Mouse (Mus musculus): ENCODE data around the gene Gm17482.
A peak's percentile ranks its signal among the peaks of the same experiment; 100 is the strongest.
"Not testable (repeated sequence)": the region's sequence is repeated elsewhere in the genome, so short reads cannot be mapped to it uniquely, and the experiment has no call there.

Gene Gm17482

DNA sequence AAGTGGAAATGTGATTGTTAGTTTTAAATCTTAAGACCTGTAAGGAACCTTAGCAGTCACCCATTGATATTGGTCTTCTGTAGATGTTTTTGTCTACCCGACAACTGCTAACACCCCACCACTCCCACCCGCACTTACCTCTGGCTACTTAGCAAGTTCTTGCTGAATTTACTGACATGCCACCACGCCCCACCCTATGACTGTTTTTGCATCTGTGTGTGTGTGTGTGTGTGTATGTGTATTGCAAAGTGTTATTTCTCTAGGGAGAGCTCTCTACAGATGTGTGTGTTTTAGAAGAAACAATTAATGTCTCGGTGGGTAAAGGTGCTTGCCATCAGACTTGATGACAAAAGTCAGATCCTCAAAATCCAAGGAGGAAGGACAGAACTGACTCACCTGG lies at the start of gene Gm17482:
Gm17482 (plus strand) TSS at position 301 of the 400 bp plus-strand sequence.
- ATAC-seq (ENCODE audit: insufficient number of reproducible peaks, low FRiP score, low TSS enrichment), result no peak

- no peak for ATAC-seq (ENCODE audit: insufficient number of reproducible peaks, low FRiP score, low TSS enrichment)
These were observed 48.3 kb upstream of the Gm17482 start for GRCm38 (mm10) chr6:115178826-115179225.

GRCm38 (mm10) chr6:115181094-115181493 lies 46.0 kb upstream of the Gm17482 start:
- no peak for ATAC-seq (ENCODE audit: insufficient number of reproducible peaks, low FRiP score, low TSS enrichment)

DNA sequence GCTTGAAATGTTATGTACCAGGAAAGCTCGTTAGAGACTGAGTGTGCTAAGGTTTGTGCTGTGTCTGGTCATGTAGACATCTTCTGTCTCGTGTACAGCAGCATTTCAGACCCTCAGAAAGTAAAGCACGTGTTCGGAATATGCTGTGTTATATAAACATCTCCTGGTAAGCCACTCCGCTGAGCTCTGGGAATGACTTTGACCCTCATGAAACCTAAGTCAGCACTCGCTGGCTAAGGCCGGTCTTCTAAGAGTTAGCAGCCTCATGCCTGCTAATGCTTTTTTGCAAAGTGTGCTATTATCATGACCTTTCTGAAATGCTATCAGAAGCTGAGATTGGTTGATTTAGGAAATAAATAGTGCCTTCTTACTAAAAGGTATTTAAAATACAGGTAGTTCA lies 36.0 kb upstream of the Gm17482 start:
- ATAC-seq (ENCODE audit: insufficient number of reproducible peaks, low FRiP score, low TSS enrichment), result no peak

DNA sequence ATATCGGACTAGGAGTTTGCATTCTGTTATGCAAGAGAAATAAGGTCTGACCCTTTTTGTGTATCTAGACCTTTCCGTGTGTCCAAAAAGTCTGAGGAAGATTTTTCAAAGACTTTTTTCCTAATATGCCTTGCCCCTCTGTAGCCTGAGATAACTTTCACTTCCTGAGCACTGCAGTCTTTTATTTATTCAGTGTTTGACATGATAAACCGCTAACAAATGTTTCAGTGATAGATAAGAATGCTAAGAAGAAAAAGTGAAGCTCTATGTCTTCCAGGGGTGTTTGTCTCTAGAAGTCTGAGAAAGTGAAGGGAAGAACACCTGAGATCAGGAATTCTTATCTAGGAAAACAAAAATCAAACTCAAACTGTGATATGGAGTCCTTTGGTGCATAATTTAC lies 26.4 kb upstream of the Gm17482 start:
- ATAC-seq (ENCODE audit: insufficient number of reproducible peaks, low FRiP score, low TSS enrichment), result no peak

GRCm38 (mm10) chr6:115203029-115203428 lies 24.1 kb upstream of the Gm17482 start:
- no peak for ATAC-seq (ENCODE audit: insufficient number of reproducible peaks, low FRiP score, low TSS enrichment)

DNA sequence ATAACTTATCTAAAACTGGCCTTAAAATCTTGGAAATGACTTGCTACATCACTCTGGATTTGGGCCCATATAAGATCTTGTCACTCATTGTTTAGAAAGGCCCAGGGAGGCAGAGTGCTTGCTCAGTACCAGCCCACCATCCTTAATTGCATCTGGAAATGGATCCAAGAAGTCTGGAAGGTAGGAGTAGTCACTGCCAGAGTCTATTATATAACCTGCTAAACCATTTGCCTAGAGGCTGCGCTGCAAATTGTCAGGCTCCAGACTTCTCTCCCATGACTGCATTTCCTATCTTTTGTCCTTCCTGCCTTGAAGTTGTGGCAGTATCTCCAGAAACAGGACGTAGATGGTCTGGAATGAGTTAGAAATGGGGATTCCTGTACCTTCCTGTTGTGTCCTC lies 17.0 kb upstream of the Gm17482 start:
- ATAC-seq (ENCODE audit: insufficient number of reproducible peaks, low FRiP score, low TSS enrichment), result peak; percentile 45; the same call in 1 of the 2 replicates

DNA sequence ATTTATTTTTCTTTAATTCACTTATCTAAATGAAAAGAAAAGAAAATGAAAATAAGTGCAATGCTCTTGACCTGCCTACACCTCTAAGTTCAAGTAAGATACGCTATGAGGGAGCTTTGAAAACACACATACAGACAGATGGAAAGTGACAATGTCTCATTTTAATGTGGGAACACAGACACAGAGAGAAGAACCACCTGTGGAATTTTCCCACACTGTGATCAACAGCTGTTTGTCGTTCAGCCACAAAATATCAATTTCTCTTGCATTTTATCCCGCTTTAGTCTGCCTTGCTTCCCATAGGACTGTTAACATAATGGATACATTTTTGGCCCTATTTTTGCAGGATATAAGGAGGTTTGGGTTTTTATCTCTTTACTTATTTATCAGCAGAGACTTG lies 16.3 kb upstream of the Gm17482 start:
- no peak for ATAC-seq (ENCODE audit: insufficient number of reproducible peaks, low FRiP score, low TSS enrichment)

DNA sequence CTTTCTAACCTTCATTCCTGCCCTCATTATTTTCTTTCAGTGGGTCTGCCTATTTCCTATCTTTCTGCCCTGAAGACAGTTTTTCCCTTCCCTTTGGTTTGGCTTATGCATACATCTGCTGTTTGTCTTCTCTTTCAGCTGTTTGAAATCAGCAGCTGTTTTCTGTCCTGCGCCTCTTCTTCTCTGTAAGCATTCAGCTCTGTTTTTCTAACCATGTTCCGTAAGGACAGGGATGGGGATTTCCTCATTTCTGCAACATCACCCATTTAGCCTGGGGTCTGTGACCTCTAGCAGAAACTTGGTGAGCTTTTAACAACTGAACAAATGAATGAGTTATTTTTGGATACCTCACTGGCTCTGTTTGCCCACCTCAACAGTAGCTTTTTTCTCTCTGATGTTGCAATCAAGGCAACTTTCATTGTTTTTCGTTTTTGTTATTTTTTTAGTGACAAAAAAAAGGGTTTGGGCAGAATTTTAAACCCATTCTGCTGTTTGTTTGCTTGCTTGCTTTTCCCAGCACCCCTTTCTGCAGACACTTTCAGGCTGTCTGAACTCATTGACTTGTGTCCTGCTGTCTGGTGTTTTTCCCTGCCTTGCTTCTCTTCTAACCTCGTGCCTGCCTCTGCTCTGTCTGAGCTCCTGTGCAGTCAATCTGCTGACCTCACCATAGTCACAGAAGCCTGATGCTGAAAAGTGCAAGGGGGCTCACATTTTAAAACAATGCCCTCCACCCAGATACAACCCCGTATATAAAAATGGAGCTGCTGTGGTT lies 14.8 kb upstream of the Gm17482 start:
- ATAC-seq (ENCODE audit: insufficient number of reproducible peaks, low FRiP score, low TSS enrichment), result no peak

- ATAC-seq (ENCODE audit: insufficient number of reproducible peaks, low FRiP score, low TSS enrichment), result no peak
These were observed 14.0 kb upstream of the Gm17482 start for GRCm38 (mm10) chr6:115213129-115213528.

GRCm38 (mm10) chr6:115221215-115221641 lies 5.9 kb upstream of the Gm17482 start:
- peak; percentile 83 for ATAC-seq (ENCODE audit: insufficient number of reproducible peaks, low FRiP score, low TSS enrichment)

- peak; percentile 62; the same call in 1 of the 2 replicates for ATAC-seq (ENCODE audit: insufficient number of reproducible peaks, low FRiP score, low TSS enrichment)
These were observed 1.6 kb upstream of the Gm17482 start for GRCm38 (mm10) chr6:115225519-115225918.

DNA sequence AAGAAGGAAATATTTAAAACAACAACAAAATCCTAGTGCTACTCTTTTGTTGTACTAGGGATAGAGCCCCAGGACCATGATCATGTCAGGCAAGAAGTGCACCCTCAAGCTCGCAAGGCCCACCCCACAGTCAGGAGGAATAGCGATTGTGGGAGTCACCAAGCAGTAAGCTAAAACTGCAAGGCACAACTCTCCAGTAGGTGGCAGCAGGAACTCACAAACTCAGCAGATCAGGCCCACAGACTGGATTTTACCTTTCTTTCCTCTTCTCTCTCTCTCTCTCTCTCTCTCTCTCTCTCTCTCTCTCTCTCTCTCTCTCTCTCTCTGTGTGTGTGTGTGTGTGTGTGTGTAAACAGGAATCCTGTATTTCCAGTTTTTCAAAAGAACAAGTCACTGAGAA lies 386 bp downstream of the Gm17482 start:
- ATAC-seq (ENCODE audit: insufficient number of reproducible peaks, low FRiP score, low TSS enrichment), result peak; percentile 47; the same call in 1 of the 2 replicates

GRCm38 (mm10) chr6:115230557-115230956 lies 3.4 kb downstream of the Gm17482 start:
- ATAC-seq (ENCODE audit: insufficient number of reproducible peaks, low FRiP score, low TSS enrichment), result no peak

DNA sequence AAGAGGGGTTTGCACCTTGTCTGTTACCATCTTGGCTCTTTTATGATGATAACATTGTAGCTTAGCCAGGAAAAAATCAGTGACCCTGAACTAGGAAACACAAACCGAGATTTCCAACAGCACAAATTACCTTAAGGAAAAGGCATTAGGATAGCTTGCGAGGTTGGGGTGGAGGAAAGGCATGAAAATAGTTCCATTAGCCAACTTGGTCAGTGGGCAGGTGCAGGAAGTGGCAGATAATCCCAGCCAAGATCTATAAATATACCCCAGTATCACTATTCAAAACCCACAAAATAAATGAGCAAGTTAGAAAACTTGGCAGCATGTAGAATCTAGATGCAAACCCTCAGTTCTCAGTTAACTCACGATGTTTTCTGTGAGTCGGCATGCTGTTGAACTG lies 4.7 kb downstream of the Gm17482 start:
- no peak for ATAC-seq (ENCODE audit: insufficient number of reproducible peaks, low FRiP score, low TSS enrichment)

- ATAC-seq (ENCODE audit: insufficient number of reproducible peaks, low FRiP score, low TSS enrichment), result no peak
These were observed 5.4 kb downstream of the Gm17482 start for GRCm38 (mm10) chr6:115232562-115232961.

DNA sequence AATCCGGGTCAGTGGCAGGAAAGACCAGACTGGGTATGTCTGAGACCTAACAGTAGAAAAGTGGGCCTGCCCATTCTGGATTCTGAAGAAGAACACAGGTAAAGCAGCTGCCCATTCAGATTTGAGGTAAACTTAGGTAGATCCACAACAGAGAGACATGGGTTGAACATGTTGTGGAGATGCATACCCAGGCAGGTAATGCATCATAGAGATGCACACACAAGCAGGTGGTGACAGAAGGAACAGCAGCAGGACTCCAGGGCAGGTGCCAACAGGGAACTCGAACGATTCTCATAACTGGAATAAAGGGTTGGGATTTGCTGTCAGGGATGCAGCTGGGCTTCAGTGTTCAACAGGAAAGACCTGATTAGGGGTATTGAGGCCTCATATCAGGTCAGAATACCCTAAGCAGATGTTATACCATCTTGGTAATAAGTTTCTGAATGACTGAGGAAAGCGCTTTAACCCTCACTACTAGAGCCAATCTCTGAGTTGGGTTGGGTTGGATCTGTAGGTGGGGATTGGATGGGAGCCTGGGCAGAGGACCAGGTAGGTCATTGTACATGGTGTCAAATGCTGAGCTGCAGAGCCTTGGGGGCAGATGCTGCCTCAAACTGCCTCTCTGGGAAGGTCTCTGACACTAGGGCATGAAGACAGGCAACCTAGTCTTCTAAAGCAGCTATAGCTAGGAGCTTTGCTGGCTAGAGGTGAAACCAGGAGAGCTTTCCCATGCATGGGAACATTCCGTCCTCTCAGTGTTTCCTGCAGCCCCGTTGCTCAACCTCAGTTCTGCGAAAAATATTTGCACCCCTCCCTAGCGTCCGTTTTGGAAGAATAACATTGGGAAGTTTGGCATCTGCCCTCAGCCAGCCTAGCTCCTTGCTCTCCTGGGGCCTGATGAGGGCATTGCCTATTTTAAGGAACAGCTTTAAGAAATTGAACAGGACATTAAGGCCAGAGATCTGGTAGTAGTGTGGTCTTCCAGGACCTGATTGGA lies 11.2 kb downstream of the Gm17482 start:
- peak; percentile 85 for ATAC-seq (ENCODE audit: insufficient number of reproducible peaks, low FRiP score, low TSS enrichment)

DNA sequence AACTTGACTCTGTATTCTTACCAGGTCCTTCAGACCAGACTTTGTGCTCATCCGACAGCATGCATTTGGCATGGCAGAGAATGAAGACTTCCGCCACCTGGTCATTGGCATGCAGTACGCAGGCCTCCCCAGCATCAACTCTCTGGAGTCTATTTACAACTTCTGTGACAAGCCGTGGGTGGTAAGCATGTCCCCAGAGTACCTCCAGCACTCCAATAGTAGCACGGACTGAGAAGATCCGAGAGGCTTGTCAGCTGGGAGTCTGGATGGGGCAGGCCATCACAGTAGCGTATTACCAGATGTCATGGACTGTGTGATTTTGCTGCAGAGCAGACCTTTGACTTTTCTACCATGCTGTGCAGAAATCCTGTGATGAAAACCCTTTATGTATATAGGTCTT lies 12.2 kb downstream of the Gm17482 start:
- ATAC-seq (ENCODE audit: insufficient number of reproducible peaks, low FRiP score, low TSS enrichment), result no peak

DNA sequence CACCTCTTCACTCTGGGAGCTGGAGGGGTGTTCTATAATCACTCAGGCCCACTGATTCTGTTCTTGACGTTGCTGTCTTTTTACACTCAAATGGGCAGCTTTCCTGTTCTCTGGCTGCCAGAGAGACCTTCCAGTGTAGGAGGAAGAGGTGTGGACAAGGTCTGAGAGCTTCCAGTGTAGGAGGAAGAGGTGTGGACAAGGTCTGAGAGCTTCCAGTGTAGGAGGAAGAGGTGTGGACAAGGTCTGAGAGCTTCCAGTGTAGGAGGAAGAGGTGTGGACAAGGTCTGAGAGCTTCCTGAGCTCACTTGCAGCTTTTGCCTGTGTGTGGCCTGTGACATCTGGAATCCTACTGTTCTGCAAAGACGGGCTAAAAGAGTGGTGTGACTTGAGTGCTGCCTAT lies 13.3 kb downstream of the Gm17482 start:
- not testable (repeated sequence) for ATAC-seq (ENCODE audit: insufficient number of reproducible peaks, low FRiP score, low TSS enrichment)

GRCm38 (mm10) chr6:115241131-115241699 lies 14.1 kb downstream of the Gm17482 start:
- ATAC-seq (ENCODE audit: insufficient number of reproducible peaks, low FRiP score, low TSS enrichment), result no peak

DNA sequence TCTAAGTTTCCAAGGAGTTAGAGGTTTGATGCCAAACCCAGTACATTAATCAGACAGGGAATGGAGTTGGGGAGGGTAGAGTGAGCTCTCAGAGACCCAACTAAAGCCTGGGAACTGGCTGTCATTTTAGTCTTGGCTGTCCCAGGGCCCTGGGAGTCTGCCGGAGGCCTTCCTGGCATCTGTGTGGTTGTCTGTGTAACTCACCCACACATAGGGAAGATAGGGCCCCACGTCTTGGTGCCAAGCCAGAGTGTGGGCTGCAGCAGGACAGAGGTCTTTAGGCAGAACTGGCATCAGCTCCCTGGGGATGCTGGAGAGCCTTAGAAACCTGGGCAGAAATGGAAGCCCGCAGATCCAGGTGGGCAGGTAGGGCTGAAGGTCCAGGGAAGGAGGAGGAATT lies 14.8 kb downstream of the Gm17482 start:
- ATAC-seq (ENCODE audit: insufficient number of reproducible peaks, low FRiP score, low TSS enrichment), result no peak
